In the genomic region with DNA sequence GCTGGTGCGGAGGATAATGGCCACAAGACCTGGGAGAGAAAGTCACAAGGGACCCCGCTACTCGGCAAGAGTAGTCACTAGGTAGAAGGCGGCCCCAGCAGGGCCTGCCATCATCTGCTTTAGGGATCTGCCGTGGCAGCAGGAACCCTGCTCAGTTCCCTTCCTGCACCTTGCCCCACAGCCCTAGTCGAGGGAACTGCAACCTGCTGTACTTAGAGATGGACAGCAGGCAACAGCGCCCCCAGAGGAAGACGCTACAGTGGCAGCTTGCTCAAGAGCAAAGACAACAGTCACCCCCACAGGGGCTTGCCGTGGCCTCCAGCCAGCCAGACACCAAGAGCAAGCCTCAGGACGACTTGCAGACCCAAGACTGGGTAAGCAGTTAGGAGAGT, we compare ENCODE assay signal across 8 mouse cellular contexts. TPM values are rescaled to one million over a fixed set of nuclear protein-coding genes. Genes with fewer than 3 reads are reported as not detected.
A peak's percentile ranks its signal among the peaks of the same experiment; 100 is the strongest.
DNase-seq lines count a peak whose midpoint lies in the region; ATAC-seq and TF ChIP-seq lines count a peak whose summit lies in the region.

No protein-coding gene starts in this region.

- WGBS in heart, embryonic 11.5 days (ENCODE audit: insufficient replicate concordance), result 5% methylated on average over 10 of the region's 10 CpGs
- 5% methylated on average over 10 of the region's 10 CpGs for WGBS in kidney, embryonic 16.5 days
- WGBS in liver, adult 2 months, result 4% methylated on average over 10 of the region's 10 CpGs

- no peaks in the 10 kb centered on the region for H3K79me2 ChIP-seq in liver, adult 2 months (ENCODE audit: control insufficient read depth, insufficient read depth, low read length)
- no peaks in the 10 kb centered on the region for H3K79me2 ChIP-seq in myocyte (ENCODE audit: control insufficient read depth, insufficient read depth)

- peaks cover 16% of the 10 kb centered on the region for H3K4me1 ChIP-seq in heart, embryonic 11.5 days (ENCODE audit: control insufficient read depth, insufficient read depth, low read length)
- peaks cover 20% of the 10 kb centered on the region for H3K4me1 ChIP-seq in kidney, embryonic 16.5 days (ENCODE audit: insufficient read depth, low read length)
- peaks cover 6% of the 10 kb centered on the region for H3K4me1 ChIP-seq in liver, adult 2 months (ENCODE audit: control insufficient read depth, insufficient read depth, low read length)

- 0 out of 2 replicates have a peak, but pooled peaks have one; percentile 29 for TF ChIP-seq POLR2A in liver, adult 2 months (IDR thresholded peaks at IDR 0.05; ENCODE audit: extremely low read depth, insufficient read depth, low read length)
- TF ChIP-seq POLR2A in myocyte (IDR thresholded peaks at IDR 0.05; ENCODE audit: insufficient read length, low read depth), result peak; percentile 7

- H3K9me3 ChIP-seq in heart, embryonic 11.5 days (replicated peaks; ENCODE audit: control insufficient read depth, low read length), result no peaks in the 10 kb centered on the region
- no peaks in the 10 kb centered on the region for H3K9me3 ChIP-seq in kidney, embryonic 16.5 days (ENCODE audit: low read length)

- 0 out of 2 replicates have a peak, but pooled peaks cover 4% of the 10 kb centered on the region for H3K36me3 ChIP-seq in heart, embryonic 11.5 days (ENCODE audit: control insufficient read depth, insufficient read depth, low read length)
- H3K36me3 ChIP-seq in kidney, embryonic 16.5 days (ENCODE audit: insufficient read depth, low read length), result peaks cover 13% of the 10 kb centered on the region
- no peaks in the 10 kb centered on the region for H3K36me3 ChIP-seq in liver, adult 2 months (ENCODE audit: control insufficient read depth, insufficient read depth, low read length)
- peaks cover 29% of the 10 kb centered on the region for H3K36me3 ChIP-seq in myocyte (ENCODE audit: control insufficient read depth, insufficient read depth)
- no peaks in the 10 kb centered on the region for H3K36me3 ChIP-seq in splenic B cell, adult 2 months (ENCODE audit: control insufficient read depth, insufficient read depth, low read length, poor library complexity, severe bottlenecking)

- peak overlapping the region; percentile 93 for H3K4me2 ChIP-seq in heart, embryonic 11.5 days
- peak overlapping the region; percentile 93 for H3K4me2 ChIP-seq in kidney, embryonic 16.5 days (replicated peaks; ENCODE audit: low read depth, low read length)
- H3K4me2 ChIP-seq in myocyte (ENCODE audit: low read depth), result no peak overlapping the region

- DNase-seq in B cell, adult 2 months, result peak; percentile 90 to 91
- peak; percentile 96 for DNase-seq in brain, adult 2 months (ENCODE audit: low read depth, low spot score)
- peak; percentile 76 for DNase-seq in liver, adult 2 months (ENCODE audit: extremely low read depth, low read depth, low spot score)
- peak; percentile 94 for DNase-seq in splenic B cell, adult 2 months (ENCODE audit: low read depth, low spot score)

- ATAC-seq in erythroblast, adult 5-6 weeks (replicated peaks; ENCODE audit: low FRiP score, poor library complexity, severe bottlenecking), result peak; percentile 87
- peak; percentile 64 for ATAC-seq in heart, embryonic 11.5 days (replicated peaks; ENCODE audit: insufficient number of reproducible peaks, low FRiP score, low TSS enrichment)
- ATAC-seq in kidney, embryonic 16.5 days (ENCODE audit: low FRiP score, low TSS enrichment), result peak; percentile 83

- H3ac ChIP-seq in myocyte (ENCODE audit: control insufficient read depth, insufficient read length), result no peak overlapping the region

- peak overlapping the region; percentile 82 for H3K27ac ChIP-seq in heart, embryonic 11.5 days (ENCODE audit: low read depth, low read length)
- H3K27ac ChIP-seq in kidney, embryonic 16.5 days (ENCODE audit: low read length), result peak overlapping the region; percentile 91
- H3K27ac ChIP-seq in liver, adult 2 months (replicated peaks; ENCODE audit: insufficient read depth, low read depth, low read length), result peak overlapping the region; percentile 75

- peak; percentile 97 for TF ChIP-seq CTCF in liver, adult 2 months (IDR thresholded peaks at IDR 0.05; ENCODE audit: low read depth, low read length)

- peak overlapping the region; percentile 51 for H3K4me3 ChIP-seq in heart, embryonic 11.5 days (ENCODE audit: low read depth, low read length)
- H3K4me3 ChIP-seq in kidney, embryonic 16.5 days (ENCODE audit: low read length), result peak overlapping the region; percentile 53
- peak overlapping the region; percentile 61; the same call in 1 of the 2 replicates for H3K4me3 ChIP-seq in liver, adult 2 months (ENCODE audit: insufficient read depth, low read depth, low read length)
- H3K4me3 ChIP-seq in myocyte, result no peak overlapping the region

- H3K27me3 ChIP-seq in heart, embryonic 11.5 days (ENCODE audit: control insufficient read depth, insufficient read depth, low read length), result no peaks in the 10 kb centered on the region
- H3K27me3 ChIP-seq in kidney, embryonic 16.5 days (ENCODE audit: insufficient read depth, low read length), result no peaks in the 10 kb centered on the region
- no peaks in the 10 kb centered on the region for H3K27me3 ChIP-seq in liver, adult 2 months (ENCODE audit: control insufficient read depth, insufficient read depth, low read length)
- no peaks in the 10 kb centered on the region for H3K27me3 ChIP-seq in myocyte (ENCODE audit: control insufficient read depth, insufficient read depth, insufficient read length)
- no peaks in the 10 kb centered on the region for H3K27me3 ChIP-seq in splenic B cell, adult 2 months (ENCODE audit: control insufficient read depth, insufficient read depth, low read length, poor library complexity, severe bottlenecking)

- H3K9ac ChIP-seq in heart, embryonic 11.5 days (ENCODE audit: low read depth, low read length), result peak overlapping the region; percentile 77
- peak overlapping the region; percentile 79 for H3K9ac ChIP-seq in kidney, embryonic 16.5 days (replicated peaks; ENCODE audit: low read length)
- peak overlapping the region; percentile 73 for H3K9ac ChIP-seq in liver, adult 2 months (ENCODE audit: low read depth, low read length)

TF ChIP-seq in myocyte, 11 proteins besides CTCF, POLR2A, EP300 and RAD21:
- TF ChIP-seq CEBPB (IDR thresholded peaks at IDR 0.05; ENCODE audit: insufficient read depth, poor library complexity, severe bottlenecking) (no peak), POLR2AphosphoS2 (IDR thresholded peaks at IDR 0.05; ENCODE audit: insufficient read length, low read depth) (peak; percentile 63)

RNA-seq across cellular contexts. Expression of gene Tex22, which starts 0.8 kb away (rescaled TPM):
- total RNA-seq in erythroblast, adult 5-6 weeks (2015; ENCODE audit: low replicate concordance), result not detected in 2 replicates
- 0.42 TPM in 1 of 2 replicates, not detected in the other for total RNA-seq in erythroblast, adult 5-6 weeks (2017; ENCODE audit: low replicate concordance)
- polyA plus RNA-seq in heart, embryonic 11.5 days (2014; fragmentation: Nextera tagmentation; extraction: Ambion mirVana), result 0.16 TPM in 1 of 2 replicates, not detected in the other
- polyA plus RNA-seq in kidney, embryonic 16.5 days (2015; fragmentation: Nextera tagmentation; extraction: Ambion mirVana), result not detected in 2 replicates
- 0.20 TPM in 1 of 2 replicates, not detected in the other for total RNA-seq in liver, adult 2 months (2014; rRNA removed)
- 0.10 and 0.12 TPM in 2 replicates for polyA plus RNA-seq in liver, adult 2 months (2012; rRNA removed)
- polyA plus RNA-seq in myocyte (2012; fragmentation: generic; extraction: Trizol), result 0.11 TPM

RNA-seq across cellular contexts. Expression of gene Mta1, which starts 23.0 kb away (rescaled TPM):
- total RNA-seq in erythroblast, adult 5-6 weeks (2015; ENCODE audit: low replicate concordance), result 14.8 and 15.0 TPM in 2 replicates
- 8.5 and 13.6 TPM in 2 replicates for total RNA-seq in erythroblast, adult 5-6 weeks (2017; ENCODE audit: low replicate concordance)
- 12.3 and 14.7 TPM in 2 replicates for polyA plus RNA-seq in heart, embryonic 11.5 days (2014; fragmentation: Nextera tagmentation; extraction: Ambion mirVana)
- 15.4 and 15.9 TPM in 2 replicates for polyA plus RNA-seq in kidney, embryonic 16.5 days (2015; fragmentation: Nextera tagmentation; extraction: Ambion mirVana)
- 6.0 and 8.9 TPM in 2 replicates for total RNA-seq in liver, adult 2 months (2014; rRNA removed)
- 24.3 and 31.7 TPM in 2 replicates for polyA plus RNA-seq in liver, adult 2 months (2012; rRNA removed)
- polyA plus RNA-seq in myocyte (2012; fragmentation: generic; extraction: Trizol), result 101 TPM
